Mouse (Mus musculus) heart, adult 2 months (tissue): ENCODE measurements around the gene 4933434E20Rik.

Experiments used
- CTCF ChIP-seq: fragments of 200-600 bp; IDR thresholded peaks from 2 replicates; pipeline ENCODE4 v1.8.1; 2022; ENCODE audit warnings: antibody characterized with exemption, mild to moderate bottlenecking, moderate library complexity
- POLR2A ChIP-seq: fragments of 200-500 bp; IDR thresholded peaks from 2 replicates; pipeline ENCODE4 v1.6.1; 2011; ENCODE audit warnings: mild to moderate bottlenecking, low read depth, low read length, control low read depth; ENCODE audit not compliant: insufficient read depth

- TF ChIP-seq CTCF (no peak), POLR2A (no peak)
These were observed 34.8 kb upstream of the 4933434E20Rik start for GRCm38 (mm10) chr3:90016626-90017025.
